Mouse (Mus musculus): ENCODE data around the gene Smim9. TPM values are rescaled to one million over a fixed set of nuclear protein-coding genes. Genes with fewer than 3 reads are reported as not detected.
A peak's percentile ranks its signal among the peaks of the same experiment; 100 is the strongest.
"Not testable (repeated sequence)": the region's sequence is repeated elsewhere in the genome, so short reads cannot be mapped to it uniquely, and the experiment has no call there.

The Smim9 gene
- total RNA-seq (2021) = not detected
- long read RNA-seq = 0 reads

- DNase-seq (ENCODE audit: low spot score in 2 of 2) = no peak
Observed at GRCm38 (mm10) chrX:75163670-75164069, at the start of gene Smim9. Smim9 (minus strand) TSS chrX:75163770.

DNA sequence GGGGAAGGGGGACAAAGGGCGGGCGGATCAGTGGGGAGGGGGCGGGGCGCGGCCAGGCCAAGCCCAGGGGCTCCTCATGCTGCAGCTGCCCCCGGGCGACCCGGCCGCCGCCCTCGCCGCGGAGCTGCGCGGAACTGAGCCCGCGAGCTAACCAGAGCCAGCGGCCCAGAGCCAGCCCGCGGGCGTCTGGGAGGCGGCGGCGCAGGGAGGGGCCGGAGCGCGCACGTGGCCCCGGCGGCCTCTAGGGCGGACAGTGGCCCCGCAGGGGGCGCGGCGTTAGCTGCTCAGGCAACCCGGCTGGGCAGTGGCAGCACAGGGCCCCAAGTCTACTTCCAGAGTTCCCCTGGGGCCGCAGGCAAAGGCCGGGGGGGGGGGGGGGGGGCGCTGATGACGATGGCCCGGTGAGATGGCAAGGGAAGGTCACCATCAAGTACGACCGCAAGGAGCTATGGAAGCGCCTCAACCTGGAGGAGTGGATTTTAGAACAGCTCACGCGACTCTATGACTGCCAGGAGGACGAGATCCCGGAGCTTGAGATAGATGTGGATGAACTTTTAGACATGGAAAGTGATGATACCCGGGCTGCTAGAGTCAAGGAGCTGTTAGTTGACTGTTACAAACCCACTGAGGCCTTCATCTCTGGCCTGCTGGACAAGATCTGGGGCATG is 7.9 kb downstream of the Smim9 start:
- DNase-seq (ENCODE audit: low spot score in 2 of 2) = peak; percentile 5 to 33

- no peak for DNase-seq (ENCODE audit: low spot score in 2 of 2)
Observed at GRCm38 (mm10) chrX:75152249-75152648, 11.3 kb downstream of the Smim9 start.

DNA sequence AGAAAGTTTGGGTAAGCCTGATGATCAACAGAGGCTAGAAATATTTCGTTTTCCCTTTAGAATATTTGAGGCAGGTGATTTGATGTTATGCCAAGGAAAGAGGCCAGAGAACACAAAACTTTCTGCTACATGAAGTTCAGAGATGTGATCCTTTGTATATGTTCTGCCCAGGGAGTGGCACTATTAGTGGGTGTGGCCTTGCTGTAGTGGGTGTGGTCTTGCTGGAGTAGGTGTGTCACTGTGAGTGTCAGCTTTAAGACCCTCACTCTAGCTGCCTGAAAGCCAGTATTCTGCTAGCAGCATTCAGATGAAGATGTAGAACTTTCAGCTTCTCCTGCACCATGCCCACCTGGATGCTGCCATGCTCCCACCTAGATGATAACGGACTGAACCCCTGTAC is 13.3 kb downstream of the Smim9 start:
- no peak for DNase-seq (ENCODE audit: low spot score in 2 of 2)

DNA sequence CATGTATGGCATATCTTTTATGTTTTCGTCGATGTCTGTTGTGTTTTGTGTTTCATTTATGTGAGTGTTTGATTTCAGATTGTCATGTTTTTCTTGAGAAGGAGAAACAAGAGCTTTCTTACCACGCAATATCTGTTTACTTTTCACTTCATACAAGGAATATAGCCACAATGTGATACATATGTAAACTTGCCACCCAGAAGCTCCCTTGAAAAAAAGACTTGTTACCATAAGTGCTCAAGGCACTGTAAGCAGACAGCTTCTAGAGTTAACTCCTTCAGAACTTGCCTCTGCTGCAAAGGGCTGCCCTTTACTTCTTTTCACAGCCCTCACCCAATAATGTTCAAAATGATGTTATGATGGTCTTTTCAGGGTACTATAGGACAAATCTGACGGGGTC is 15.2 kb downstream of the Smim9 start:
- DNase-seq (ENCODE audit: low spot score in 2 of 2) = no peak

DNA sequence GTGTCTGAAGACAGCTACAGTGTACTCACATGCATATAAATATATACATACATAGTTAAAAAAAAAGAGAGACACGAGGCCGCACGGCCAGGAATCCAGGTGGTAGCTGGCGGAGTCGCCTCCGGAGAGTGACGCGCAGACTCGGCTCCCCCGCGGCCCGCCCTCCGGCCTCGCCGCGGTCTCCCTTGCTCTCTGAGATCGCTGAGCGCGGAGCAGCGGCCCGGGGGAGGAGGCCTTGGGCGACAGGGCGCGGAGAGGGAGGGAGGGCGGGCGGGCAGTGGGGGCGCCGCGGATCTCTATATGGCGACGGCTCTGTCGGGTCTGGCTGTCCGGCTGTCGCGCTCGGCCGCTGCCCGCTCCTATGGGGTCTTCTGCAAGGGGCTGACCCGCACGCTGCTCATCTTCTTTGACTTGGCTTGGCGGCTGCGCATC is 20.4 kb downstream of the Smim9 start:
- not testable (repeated sequence) for DNase-seq (ENCODE audit: low spot score in 2 of 2)

- no peak for DNase-seq (ENCODE audit: low spot score in 2 of 2)
Observed at GRCm38 (mm10) chrX:75138182-75138581, 25.4 kb downstream of the Smim9 start.

GRCm38 (mm10) chrX:75137729-75138128 is 25.8 kb downstream of the Smim9 start:
- DNase-seq (ENCODE audit: low spot score in 2 of 2) = no peak

DNA sequence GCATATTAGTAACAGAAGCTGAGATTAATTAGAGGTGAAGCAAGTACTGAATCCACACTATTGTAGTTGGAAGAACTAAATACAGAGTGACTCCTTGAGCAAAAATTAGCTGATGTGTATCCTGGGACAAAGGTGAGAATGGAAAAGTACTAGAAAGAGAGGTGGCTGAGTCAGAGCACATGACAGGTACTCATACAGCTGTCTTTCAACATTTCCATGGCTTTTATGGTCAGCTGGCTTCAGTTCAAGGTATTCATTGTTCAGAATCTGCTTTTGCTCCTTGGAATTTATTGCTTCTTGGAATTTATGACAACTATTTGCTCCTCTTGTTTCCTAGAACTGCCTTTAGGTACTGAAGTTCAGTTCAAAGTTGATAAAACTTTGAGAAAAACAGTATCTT is 26.6 kb downstream of the Smim9 start:
- no peak for DNase-seq (ENCODE audit: low spot score in 2 of 2)

DNA sequence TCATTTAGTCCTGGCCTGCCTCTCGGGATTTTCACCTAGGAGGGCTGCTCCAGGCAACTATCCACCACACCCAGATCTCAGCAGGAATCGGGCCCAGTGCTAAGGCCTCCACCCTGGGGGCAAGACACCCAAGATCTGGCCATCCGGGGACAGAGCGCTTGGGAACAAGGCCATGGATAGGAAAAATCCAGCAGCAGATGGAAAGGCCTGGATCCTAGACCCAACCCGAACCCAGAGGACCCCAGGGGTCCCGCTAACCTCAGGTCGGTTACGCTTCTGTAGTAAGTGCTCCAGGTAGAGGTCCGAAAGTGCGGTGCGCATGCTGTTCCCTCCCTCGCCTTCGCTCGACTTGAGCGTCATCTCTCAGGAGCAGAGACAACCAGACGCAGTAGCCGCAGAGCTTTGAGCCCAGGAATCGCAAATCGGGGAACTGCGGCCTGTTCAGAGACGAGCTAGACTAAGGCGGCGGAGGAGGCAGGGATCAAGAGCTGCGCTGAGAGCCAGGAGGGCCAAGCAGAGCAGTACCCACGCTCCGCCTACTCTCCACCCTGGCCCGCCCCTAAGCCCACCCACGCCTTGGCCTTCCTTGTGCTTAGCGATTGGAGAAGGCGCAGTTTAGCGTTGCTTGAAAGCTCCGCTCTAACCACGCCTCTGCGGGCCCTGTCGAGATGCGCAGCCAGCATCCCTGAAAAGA is 33.0 kb downstream of the Smim9 start, which contains the start of gene Mpp1:
Gene Mpp1, minus strand, starts transcription at position 550 of the 694 bp plus-strand sequence.
- peak; percentile 56 to 66 for DNase-seq (ENCODE audit: low spot score in 2 of 2)

- DNase-seq (ENCODE audit: low spot score in 2 of 2) = no peak
Observed at GRCm38 (mm10) chrX:75129474-75129873, 34.1 kb downstream of the Smim9 start.

- DNase-seq (ENCODE audit: low spot score in 2 of 2) = no peak
Observed at GRCm38 (mm10) chrX:75128333-75128980, 35.1 kb downstream of the Smim9 start.

- DNase-seq (ENCODE audit: low spot score in 2 of 2) = no peak
Observed at GRCm38 (mm10) chrX:75126893-75127292, 36.7 kb downstream of the Smim9 start.

DNA sequence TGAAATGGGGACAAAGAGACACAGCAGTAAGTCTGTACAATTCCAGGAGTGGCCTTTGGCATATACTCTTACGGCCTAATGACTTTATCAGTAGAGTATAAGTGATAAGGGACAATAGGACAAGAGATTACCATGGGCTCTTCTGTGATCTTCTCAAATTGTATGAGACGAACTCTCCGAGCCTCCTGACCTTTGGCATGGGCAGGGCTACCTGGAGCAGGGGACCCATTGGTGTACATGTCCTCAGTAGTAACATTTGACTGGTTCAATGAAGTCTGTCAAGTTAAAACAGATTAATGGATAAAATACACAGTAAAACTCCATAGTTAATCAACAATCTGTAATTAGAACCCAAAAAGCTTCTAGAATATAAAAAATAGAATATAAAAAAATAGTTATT is 38.0 kb downstream of the Smim9 start:
- no peak for DNase-seq (ENCODE audit: low spot score in 2 of 2)

DNA sequence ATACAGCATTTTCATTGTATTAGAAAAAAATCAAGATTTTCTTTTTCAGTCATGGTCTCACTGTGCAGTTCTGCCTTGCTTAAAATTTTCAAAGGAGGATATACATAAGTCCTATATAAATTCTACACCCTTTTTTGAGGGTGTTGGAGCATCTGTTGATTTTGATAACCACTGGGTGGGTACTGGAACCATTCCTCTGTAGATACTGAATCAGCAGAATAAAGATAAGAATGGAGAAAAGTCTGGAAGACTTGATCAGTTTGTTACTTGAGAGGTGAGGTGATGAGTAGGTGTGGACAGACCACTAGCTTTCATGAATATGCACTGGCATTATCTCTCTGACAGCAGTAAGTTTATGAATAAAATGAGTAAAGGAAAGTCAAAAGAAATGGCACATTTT is 48.0 kb downstream of the Smim9 start:
- DNase-seq (ENCODE audit: low spot score in 2 of 2) = no peak

- no peak for DNase-seq (ENCODE audit: low spot score in 2 of 2)
Observed at GRCm38 (mm10) chrX:75102293-75102692, 61.3 kb downstream of the Smim9 start.

DNA sequence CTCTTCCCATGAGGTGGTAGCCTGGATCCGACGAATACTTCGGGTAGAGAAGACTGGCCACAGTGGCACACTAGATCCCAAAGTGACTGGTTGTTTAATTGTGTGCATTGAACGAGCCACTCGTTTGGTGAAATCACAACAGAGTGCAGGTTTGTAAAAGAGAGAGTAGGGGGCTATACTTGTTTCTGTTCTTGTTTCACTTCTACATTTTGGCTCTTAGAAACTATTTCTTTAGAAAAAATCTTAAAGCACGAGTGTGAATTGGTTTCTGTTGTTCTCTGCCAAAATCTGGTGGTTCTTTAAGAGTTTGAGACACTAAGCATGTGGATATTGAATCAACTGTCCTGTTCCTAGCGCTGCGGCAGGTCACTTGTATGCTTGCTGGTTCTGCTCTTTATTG is 64.8 kb downstream of the Smim9 start:
- DNase-seq (ENCODE audit: low spot score in 2 of 2) = no peak

- DNase-seq (ENCODE audit: low spot score in 2 of 2) = peak in 1 of 2 experiments; percentile 10
Observed at GRCm38 (mm10) chrX:75096163-75096770, 67.3 kb downstream of the Smim9 start.

Data from layer of hippocampus, postnatal 10 days (tissue).